In genomic region chr6:52324061-52324460, GRCm38 (mm10) we compare ENCODE assay signal across 19 mouse cellular contexts. TPM values are rescaled to one million over a fixed set of nuclear protein-coding genes. Genes with fewer than 3 reads are reported as not detected.
"Had no signal": no experiment of that assay in that cellular context is flagged by ENCODE, and none has a peak within 500 bp of the region (broad histone marks: within the 10 kb centered on the region; RNA-seq: fewer than 3 reads in every experiment).

No protein-coding gene starts in this region.

- H3K4me1 ChIP-seq: stomach, embryonic 15.5 days had no signal

- H3K36me3 ChIP-seq: neural tube, embryonic 13.5 days; neural tube, embryonic 15.5 days; stomach, embryonic 15.5 days had no signal

- H3K9ac ChIP-seq: neural tube, embryonic 13.5 days; neural tube, embryonic 15.5 days; stomach, embryonic 15.5 days had no signal

- H3K4me2 ChIP-seq: neural tube, embryonic 13.5 days; neural tube, embryonic 15.5 days; stomach, embryonic 15.5 days had no signal

- H3K9me3 ChIP-seq: neural tube, embryonic 13.5 days; neural tube, embryonic 15.5 days; stomach, embryonic 15.5 days had no signal

- H3K27ac ChIP-seq: neural tube, embryonic 13.5 days; neural tube, embryonic 15.5 days; stomach, embryonic 15.5 days; stomach, postnatal 0 days had no signal

- DNase-seq: right cerebral cortex, adult 18-20 months; right cerebral cortex, postnatal 14 days; right cerebral cortex, postnatal 25 days; right cerebral cortex, postnatal 4 days; spleen, adult 18-20 months; thymus, adult 18-20 months; thymus, adult 2 months; thymus, postnatal 14 days; thymus, postnatal 25 days; thymus, postnatal 36 days; thymus, postnatal 4 days had no signal

- H3K4me3 ChIP-seq: neural tube, embryonic 13.5 days; neural tube, embryonic 15.5 days; stomach, embryonic 15.5 days had no signal

RNA-seq across cellular contexts. Expression of gene Evx1, which starts 10.8 kb away (rescaled TPM):
- polyA plus RNA-seq: small intestine, adult 2 months; spleen, adult 2 months; stomach, embryonic 15.5 days; stomach, embryonic 16.5 days; stomach, postnatal 0 days; thymus, adult 2 months; thymus, postnatal 0 days had no signal
